Mouse (Mus musculus) midbrain, embryonic 12.5 days (tissue): Measurements from ENCODE around the gene Erc1. TPM values are rescaled to one million over a fixed set of nuclear protein-coding genes. Genes with fewer than 3 reads are reported as not detected.

Experiments
- ATAC-seq: fragments of 200-750 bp; cut with Nextera tagmentation; 2 replicates; pipeline ENCODE4 v1.8.0; 2017; ENCODE audit warnings: low read depth, moderate TSS enrichment, moderate library complexity; ENCODE audit not compliant: low FRiP score
- H3K27ac ChIP-seq: fragments of 300-500 bp; sonication (generic); replicated peaks from 2 replicates; pipeline ENCODE4 v1.5.1; 2016; ENCODE audit warnings: mild to moderate bottlenecking
- H3K27me3 ChIP-seq: fragments of 300-500 bp; sonication (generic); 2 replicates; pipeline ENCODE4 v1.6.1; 2016; ENCODE audit warnings: mild to moderate bottlenecking
- H3K36me3 ChIP-seq: fragments of 300-500 bp; sonication (generic); 2 replicates; pipeline ENCODE4 v1.6.1; 2016
- H3K4me1 ChIP-seq: fragments of 300-500 bp; sonication (generic); 2 replicates; pipeline ENCODE4 v1.6.1; 2016
- H3K4me2 ChIP-seq: fragments of 300-500 bp; sonication (generic); replicated peaks from 2 replicates; pipeline ENCODE4 v1.6.1; 2016; ENCODE audit warnings: mild to moderate bottlenecking, moderate library complexity
- H3K4me3 ChIP-seq: fragments of 300-500 bp; sonication (generic); 2 replicates; pipeline ENCODE4 v1.5.1; 2016; ENCODE audit warnings: mild to moderate bottlenecking
- H3K9ac ChIP-seq: fragments of 300-500 bp; sonication (generic); replicated peaks from 2 replicates; pipeline ENCODE4 v1.6.1; 2016; ENCODE audit warnings: mild to moderate bottlenecking, moderate library complexity
- H3K9me3 ChIP-seq: fragments of 300-500 bp; sonication (generic); 2 replicates; pipeline ENCODE4 v1.6.1; 2016; ENCODE audit warnings: mild to moderate bottlenecking
- WGBS: fragments of 180-500 bp; shearing (Covaris S2); methylation state at CpG from one replicate; pipeline ENCODE4 v1.1.7; 2016; 5-methylcytosine and 5-hydroxymethylcytosine counted together
- polyA plus RNA-seq: library from polyadenylated mRNA; unstranded; fragments of >200 nt; fragmentation: Nextera tagmentation; extraction: Ambion mirVana; gene quantifications from 2 replicates; pipeline ENCODE4 v1.2.1, GENCODE M21; 2016

The Erc1 gene
- polyA plus RNA-seq, 1 experiment from 2014 or later, result 37.2 TPM

- ATAC-seq, result no peak
- no peaks in the 10 kb centered on the region for H3K9me3 ChIP-seq
- no peaks in the 10 kb centered on the region for H3K27me3 ChIP-seq
- no peaks in the 10 kb centered on the region for H3K4me1 ChIP-seq
- H3K4me3 ChIP-seq, result no peak overlapping the region
- no peak overlapping the region for H3K27ac ChIP-seq
- no peak overlapping the region for H3K9ac ChIP-seq
- peaks cover 35% of the 10 kb centered on the region for H3K36me3 ChIP-seq
- 95% methylated on average over 12 of the region's 12 CpGs for WGBS
- no peak overlapping the region for H3K4me2 ChIP-seq
These were observed 272.6 kb downstream of the Erc1 start for GRCm38 (mm10) chr6:119575331-119575730.

- H3K36me3 ChIP-seq, result peaks cover 39% of the 10 kb centered on the region
- H3K4me1 ChIP-seq, result no peaks in the 10 kb centered on the region
- no peak overlapping the region for H3K4me2 ChIP-seq
- no peak overlapping the region for H3K9ac ChIP-seq
- 87% methylated on average over 7 of the region's 7 CpGs for WGBS
- H3K4me3 ChIP-seq, result no peak overlapping the region
- no peaks in the 10 kb centered on the region for H3K27me3 ChIP-seq
- H3K27ac ChIP-seq, result no peak overlapping the region
- ATAC-seq, result no peak
- no peaks in the 10 kb centered on the region for H3K9me3 ChIP-seq
These were observed 275.7 kb downstream of the Erc1 start for GRCm38 (mm10) chr6:119572296-119572695.

- H3K27me3 ChIP-seq, result no peaks in the 10 kb centered on the region
- H3K4me2 ChIP-seq, result no peak overlapping the region
- H3K9me3 ChIP-seq, result no peaks in the 10 kb centered on the region
- H3K4me1 ChIP-seq, result no peaks in the 10 kb centered on the region
- WGBS, result 84% methylated on average over 4 of the region's 4 CpGs
- no peak overlapping the region for H3K27ac ChIP-seq
- H3K9ac ChIP-seq, result no peak overlapping the region
- H3K36me3 ChIP-seq, result peaks cover 39% of the 10 kb centered on the region
- ATAC-seq, result no peak
- no peak overlapping the region for H3K4me3 ChIP-seq
These were observed 277.2 kb downstream of the Erc1 start for GRCm38 (mm10) chr6:119570797-119571196.

GRCm38 (mm10) chr6:119568339-119568738 is 279.6 kb downstream of the Erc1 start:
- no peaks in the 10 kb centered on the region for H3K4me1 ChIP-seq
- peaks cover 17% of the 10 kb centered on the region for H3K36me3 ChIP-seq
- no peak overlapping the region for H3K27ac ChIP-seq
- H3K9ac ChIP-seq, result no peak overlapping the region
- H3K27me3 ChIP-seq, result no peaks in the 10 kb centered on the region
- ATAC-seq, result no peak
- no peak overlapping the region for H3K4me3 ChIP-seq
- no peak overlapping the region for H3K4me2 ChIP-seq
- WGBS, result 86% methylated on average over 2 of the region's 2 CpGs
- H3K9me3 ChIP-seq, result no peaks in the 10 kb centered on the region

- no peak overlapping the region for H3K9ac ChIP-seq
- 0 out of 2 replicates have a peak, but pooled peaks cover 4% of the 10 kb centered on the region for H3K36me3 ChIP-seq
- no peaks in the 10 kb centered on the region for H3K9me3 ChIP-seq
- no peaks in the 10 kb centered on the region for H3K4me1 ChIP-seq
- no peak overlapping the region for H3K4me3 ChIP-seq
- H3K27me3 ChIP-seq, result no peaks in the 10 kb centered on the region
- H3K4me2 ChIP-seq, result no peak overlapping the region
- WGBS, result 92% methylated on average over 23 of the region's 23 CpGs
- ATAC-seq, result no peak
- no peak overlapping the region for H3K27ac ChIP-seq
These were observed 282.3 kb downstream of the Erc1 start for GRCm38 (mm10) chr6:119565451-119566379.

GRCm38 (mm10) chr6:119562558-119562957 is 285.4 kb downstream of the Erc1 start:
- no peaks in the 10 kb centered on the region for H3K36me3 ChIP-seq
- H3K9me3 ChIP-seq, result no peaks in the 10 kb centered on the region
- no peaks in the 10 kb centered on the region for H3K27me3 ChIP-seq
- no peak overlapping the region for H3K27ac ChIP-seq
- 81% methylated on average over 10 of the region's 10 CpGs for WGBS
- ATAC-seq, result no peak
- H3K9ac ChIP-seq, result no peak overlapping the region
- H3K4me3 ChIP-seq, result no peak overlapping the region
- no peak overlapping the region for H3K4me2 ChIP-seq
- no peaks in the 10 kb centered on the region for H3K4me1 ChIP-seq

- Histone ChIP-seq H3K4me3 (no peak overlapping the region), H3K4me1 (no peaks in the 10 kb centered on the region), H3K4me2 (no peak overlapping the region), H3K9ac (no peak overlapping the region), H3K36me3 (no peaks in the 10 kb centered on the region), H3K27me3 (no peaks in the 10 kb centered on the region), H3K27ac (no peak overlapping the region), H3K9me3 (no peaks in the 10 kb centered on the region)
- no peak for ATAC-seq
- 79% methylated on average over 7 of the region's 7 CpGs for WGBS
These were observed 289.1 kb downstream of the Erc1 start for GRCm38 (mm10) chr6:119558855-119559254.

- Histone ChIP-seq H3K36me3 (no peaks in the 10 kb centered on the region), H3K27ac (no peak overlapping the region), H3K4me3 (no peak overlapping the region), H3K9ac (no peak overlapping the region), H3K4me1 (no peaks in the 10 kb centered on the region), H3K9me3 (no peaks in the 10 kb centered on the region), H3K27me3 (no peaks in the 10 kb centered on the region), H3K4me2 (no peak overlapping the region)
- 69% methylated on average over 8 of the region's 8 CpGs for WGBS
- ATAC-seq, result no peak
These were observed 293.5 kb downstream of the Erc1 start for GRCm38 (mm10) chr6:119554439-119554838.

- Histone ChIP-seq H3K9ac (peak overlapping the region; percentile 75), H3K4me3 (peak overlapping the region; percentile 79), H3K27me3 (peaks cover 46% of the 10 kb centered on the region), H3K4me2 (peak overlapping the region; percentile 94), H3K36me3 (no peaks in the 10 kb centered on the region), H3K9me3 (no peaks in the 10 kb centered on the region; the same call in 1 of the 2 replicates), H3K4me1 (peaks cover 13% of the 10 kb centered on the region), H3K27ac (no peak overlapping the region)
- 1% methylated on average over 14 of the region's 14 CpGs for WGBS
- peak; percentile 66 for ATAC-seq
These were observed 303.5 kb downstream of the Erc1 start for GRCm38 (mm10) chr6:119544518-119544864.

- Histone ChIP-seq H3K9ac (peak within 1 kb of the TSS; percentile 75), H3K36me3 (no peaks in the 10 kb centered on the region), H3K27ac (no peak within 1 kb of the TSS), H3K4me2 (peak within 1 kb of the TSS; percentile 94), H3K27me3 (peaks cover 46% of the 10 kb centered on the region), H3K4me3 (peak within 1 kb of the TSS; percentile 79), H3K4me1 (peaks cover 13% of the 10 kb centered on the region), H3K9me3 (no peaks in the 10 kb centered on the region; the same call in 1 of the 2 replicates)
- under 1% methylated on average over 97 of the region's 120 CpGs for WGBS
- ATAC-seq, result peak; percentile 67
These were observed 304.0 kb downstream of the Erc1 start, which contains the start of gene Wnt5b for GRCm38 (mm10) chr6:119543803-119544517. TSS of gene Wnt5b (minus strand) at chr6:119544347.

- Histone ChIP-seq H3K9ac (peak overlapping the region; percentile 75), H3K4me1 (peaks cover 13% of the 10 kb centered on the region), H3K36me3 (no peaks in the 10 kb centered on the region), H3K4me3 (peak overlapping the region; percentile 79), H3K27ac (no peak overlapping the region), H3K9me3 (no peaks in the 10 kb centered on the region; the same call in 1 of the 2 replicates), H3K27me3 (peaks cover 46% of the 10 kb centered on the region), H3K4me2 (peak overlapping the region; percentile 94)
- no peak for ATAC-seq
- WGBS, result under 1% methylated on average over 29 of the region's 30 CpGs
These were observed 304.5 kb downstream of the Erc1 start for GRCm38 (mm10) chr6:119543456-119543802.

GRCm38 (mm10) chr6:119535867-119536266 is 312.1 kb downstream of the Erc1 start:
- Histone ChIP-seq H3K27me3 (no peaks in the 10 kb centered on the region; the same call in none of the 2 replicates), H3K4me1 (no peaks in the 10 kb centered on the region), H3K27ac (no peak overlapping the region), H3K9ac (no peak overlapping the region), H3K4me3 (no peak overlapping the region), H3K36me3 (no peaks in the 10 kb centered on the region), H3K4me2 (no peak overlapping the region), H3K9me3 (no peaks in the 10 kb centered on the region)
- 83% methylated on average over 12 of the region's 12 CpGs for WGBS
- no peak for ATAC-seq
